Mouse (Mus musculus): ENCODE measurements around the gene Dgkb. TPM values are rescaled to one million over a fixed set of nuclear protein-coding genes. Genes with fewer than 3 reads are reported as not detected.
A peak's percentile ranks its signal among the peaks of the same experiment; 100 is the strongest.

The Dgkb gene
- total RNA-seq, 2 experiments from 2014 or later, result 166 to 167 TPM

DNA sequence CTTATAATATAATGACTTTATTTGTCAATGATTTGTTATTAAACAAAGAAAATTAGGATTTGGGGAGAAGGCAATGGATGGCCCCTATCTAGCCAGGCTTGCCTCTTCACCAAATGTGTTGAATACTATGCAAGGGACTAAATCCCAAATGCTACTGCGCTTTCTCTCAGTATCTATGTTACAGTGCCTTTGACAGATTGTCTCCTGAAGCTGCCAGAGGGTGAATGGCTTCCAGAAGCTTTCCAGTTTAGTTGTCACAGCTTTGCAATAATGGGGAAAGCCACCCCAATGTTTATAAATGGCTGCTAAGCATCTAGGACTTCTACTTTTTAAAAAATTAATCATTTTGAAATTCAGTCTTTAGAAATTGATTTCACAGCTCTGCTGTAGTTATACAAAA is 175.7 kb downstream of the Dgkb start:
- DNase-seq (ENCODE audit: low spot score in 2 of 2), result peak; percentile 9 to 69

- DNase-seq (ENCODE audit: low spot score in 2 of 2), result no peak
These were observed 179.0 kb downstream of the Dgkb start for GRCm38 (mm10) chr12:37996417-37996946.

- DNase-seq (ENCODE audit: low spot score in 2 of 2), result no peak
These were observed 200.1 kb downstream of the Dgkb start for GRCm38 (mm10) chr12:38017674-38018073.

GRCm38 (mm10) chr12:38047256-38047655 is 229.7 kb downstream of the Dgkb start:
- no peak for DNase-seq (ENCODE audit: low spot score in 2 of 2)

GRCm38 (mm10) chr12:38088224-38088623 is 270.7 kb downstream of the Dgkb start:
- DNase-seq (ENCODE audit: low spot score in 2 of 2), result no peak

DNA sequence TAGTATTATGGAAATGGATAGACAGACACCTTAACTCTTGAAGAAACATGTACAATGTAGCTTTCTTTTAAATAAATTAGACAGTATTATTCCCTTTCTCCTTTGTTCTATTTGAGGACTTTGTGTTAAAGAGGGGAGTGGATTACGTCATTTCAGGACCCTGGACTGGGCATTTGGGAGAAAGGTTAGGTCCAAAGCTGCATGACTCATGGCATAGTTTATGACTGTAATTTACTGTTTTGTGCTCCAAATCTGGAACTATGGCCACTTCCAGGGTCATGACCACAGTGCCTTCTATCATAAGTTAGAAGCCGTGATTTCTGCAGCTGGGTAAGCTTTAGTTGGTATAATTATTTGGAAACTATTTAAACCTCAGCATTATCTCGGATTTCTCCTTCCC is 294.4 kb downstream of the Dgkb start:
- no peak for DNase-seq (ENCODE audit: low spot score in 2 of 2)

GRCm38 (mm10) chr12:38114990-38115615 is 297.6 kb downstream of the Dgkb start:
- DNase-seq (ENCODE audit: low spot score in 2 of 2), result peak in 1 of 2 experiments; percentile 57

DNA sequence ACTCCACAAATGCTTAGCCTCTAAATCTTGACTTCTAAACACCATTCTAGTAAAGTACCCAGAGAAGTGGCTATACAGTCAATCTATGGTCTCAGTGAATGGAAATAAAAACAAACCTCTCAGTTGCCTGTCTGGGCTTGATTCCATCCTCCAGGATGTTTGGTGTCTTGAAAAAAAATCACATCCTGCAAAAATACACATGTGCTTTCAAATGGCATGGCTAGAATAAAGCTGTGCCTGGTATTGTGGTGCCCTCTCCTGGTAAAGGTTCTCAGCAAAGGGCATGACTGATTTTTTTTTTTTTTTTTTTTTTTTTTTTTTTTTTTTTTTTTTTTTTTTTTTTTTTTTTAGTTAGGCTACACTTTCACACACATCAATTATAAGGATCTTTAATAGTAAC is 306.0 kb downstream of the Dgkb start:
- DNase-seq (ENCODE audit: low spot score in 2 of 2), result peak in 1 of 2 experiments; percentile 48

GRCm38 (mm10) chr12:38125297-38125696 is 307.8 kb downstream of the Dgkb start:
- peak; percentile 13 to 57 for DNase-seq (ENCODE audit: low spot score in 2 of 2)

GRCm38 (mm10) chr12:38130209-38130915 is 312.8 kb downstream of the Dgkb start:
- peak in 1 of 2 experiments; percentile 71 for DNase-seq (ENCODE audit: low spot score in 2 of 2)

DNA sequence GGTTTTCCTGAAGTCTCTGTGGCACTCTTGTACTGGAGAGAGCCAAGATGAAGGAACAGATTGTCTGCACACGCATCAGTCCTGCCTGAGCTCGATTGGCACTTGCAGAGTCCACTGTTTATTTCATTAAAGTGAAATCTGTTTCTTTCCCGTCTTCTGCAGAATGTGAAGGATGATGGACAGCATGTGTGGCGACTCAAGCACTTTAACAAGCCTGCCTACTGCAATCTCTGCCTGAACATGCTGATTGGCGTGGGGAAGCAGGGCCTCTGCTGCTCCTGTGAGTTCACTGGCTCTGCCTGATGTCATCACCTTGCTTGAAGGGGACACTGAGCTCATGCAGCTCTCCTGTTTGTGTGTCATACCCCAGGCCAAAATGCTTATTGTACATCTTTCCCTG is 318.9 kb downstream of the Dgkb start:
- peak in 1 of 2 experiments; percentile 20 for DNase-seq (ENCODE audit: low spot score in 2 of 2)

DNA sequence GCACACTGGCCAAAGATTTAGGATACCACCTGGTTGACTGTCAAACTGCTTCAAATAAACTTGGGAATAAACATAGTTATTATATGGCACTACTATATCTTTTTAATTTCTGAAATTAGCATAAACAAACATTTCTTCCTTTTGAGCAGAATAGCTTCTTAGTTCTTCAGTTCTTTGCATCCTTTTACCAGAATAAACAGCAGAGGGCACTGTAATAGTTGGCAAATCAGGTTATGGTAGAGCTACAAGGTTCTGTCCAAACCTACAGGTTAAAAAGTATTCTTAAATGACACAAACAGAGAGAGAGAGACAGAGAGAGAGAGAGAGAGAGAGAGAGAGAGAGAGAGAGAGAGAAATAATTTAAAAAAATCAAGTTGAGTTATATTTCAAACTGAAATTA is 322.5 kb downstream of the Dgkb start:
- peak in 1 of 2 experiments; percentile 22 for DNase-seq (ENCODE audit: low spot score in 2 of 2)

- no peak for DNase-seq (ENCODE audit: low spot score in 2 of 2)
These were observed 415.1 kb downstream of the Dgkb start for GRCm38 (mm10) chr12:38232665-38233064.

GRCm38 (mm10) chr12:38268856-38269255 is 451.3 kb downstream of the Dgkb start:
- peak in 1 of 2 experiments; percentile 21 for DNase-seq (ENCODE audit: low spot score in 2 of 2)

DNA sequence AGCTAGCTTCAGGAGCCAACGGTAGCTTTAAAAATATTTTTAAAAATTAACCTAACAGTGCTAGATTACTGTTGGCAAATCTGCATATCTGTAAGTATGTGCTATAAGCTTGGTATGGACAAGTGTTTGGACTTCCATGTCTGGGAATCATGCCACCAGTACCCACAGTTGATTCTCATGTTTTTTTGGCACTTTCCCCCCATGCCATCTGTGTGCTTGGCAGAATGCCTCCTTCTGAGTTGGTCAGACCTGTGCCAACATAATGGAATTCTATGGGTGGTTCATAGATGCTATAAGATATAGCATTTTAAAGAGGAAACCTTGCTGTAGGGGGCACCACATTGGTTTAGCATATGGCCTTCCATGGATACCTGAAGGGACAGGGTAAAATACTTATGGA is 484.0 kb downstream of the Dgkb start:
- DNase-seq (ENCODE audit: low spot score in 2 of 2), result peak; percentile 44 to 57

DNA sequence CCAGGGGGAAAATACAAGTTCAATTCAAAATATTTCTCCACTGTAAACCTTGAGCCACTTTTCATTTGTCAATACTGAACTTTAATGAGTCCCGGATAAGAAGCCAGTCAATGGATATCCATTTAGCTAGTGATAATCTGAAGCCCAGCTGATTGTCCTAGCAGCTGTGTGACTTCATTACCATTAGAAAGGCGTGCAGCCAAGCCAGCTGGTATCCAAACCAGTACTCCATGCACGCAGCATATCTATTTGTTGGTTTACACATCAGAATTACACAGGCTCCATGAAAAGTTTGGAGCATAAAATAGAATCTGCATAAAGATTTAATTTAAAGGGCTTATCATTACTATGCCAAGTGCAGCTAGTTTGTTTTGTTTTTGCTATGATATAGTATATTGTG is 486.3 kb downstream of the Dgkb start:
- no peak for DNase-seq (ENCODE audit: low spot score in 2 of 2)

DNA sequence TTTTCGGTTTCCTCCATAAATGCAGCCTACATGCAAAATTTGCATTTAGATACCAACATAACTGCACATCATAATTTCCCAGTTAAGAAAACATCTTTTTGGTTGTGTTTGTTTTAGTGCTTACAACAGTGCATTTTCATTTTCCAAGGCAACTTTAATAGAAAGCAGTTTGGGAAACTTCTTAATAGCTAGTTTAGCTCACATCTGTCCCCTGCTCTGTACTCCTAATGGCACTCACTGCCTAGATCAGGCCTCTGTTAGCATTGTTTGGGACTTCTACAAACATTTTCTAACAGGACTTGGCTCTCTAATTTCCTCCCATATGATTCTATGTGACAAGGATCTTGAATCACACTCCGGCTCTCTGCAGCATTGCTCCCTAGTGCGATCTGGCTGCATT is 486.7 kb downstream of the Dgkb start:
- no peak for DNase-seq (ENCODE audit: low spot score in 2 of 2)

DNA sequence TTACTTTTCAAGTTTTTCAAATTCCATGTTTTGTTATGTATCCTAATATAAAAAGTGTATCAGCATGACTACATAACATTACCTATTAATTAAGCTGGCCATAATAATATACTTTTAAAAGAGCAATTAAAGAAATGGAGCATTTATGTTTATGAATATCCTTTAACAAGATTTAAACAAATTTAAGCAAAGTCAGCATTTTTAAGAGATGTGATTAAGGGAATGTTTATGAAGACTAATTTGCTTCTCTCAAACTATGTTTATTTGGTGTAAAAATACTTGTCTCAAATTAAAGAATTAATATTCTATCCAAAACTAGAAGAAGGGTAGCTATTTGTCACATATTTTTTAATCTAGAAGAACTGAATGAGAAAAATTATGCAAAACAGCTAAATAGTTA is 492.4 kb downstream of the Dgkb start:
- no peak for DNase-seq (ENCODE audit: low spot score in 2 of 2)

DNA sequence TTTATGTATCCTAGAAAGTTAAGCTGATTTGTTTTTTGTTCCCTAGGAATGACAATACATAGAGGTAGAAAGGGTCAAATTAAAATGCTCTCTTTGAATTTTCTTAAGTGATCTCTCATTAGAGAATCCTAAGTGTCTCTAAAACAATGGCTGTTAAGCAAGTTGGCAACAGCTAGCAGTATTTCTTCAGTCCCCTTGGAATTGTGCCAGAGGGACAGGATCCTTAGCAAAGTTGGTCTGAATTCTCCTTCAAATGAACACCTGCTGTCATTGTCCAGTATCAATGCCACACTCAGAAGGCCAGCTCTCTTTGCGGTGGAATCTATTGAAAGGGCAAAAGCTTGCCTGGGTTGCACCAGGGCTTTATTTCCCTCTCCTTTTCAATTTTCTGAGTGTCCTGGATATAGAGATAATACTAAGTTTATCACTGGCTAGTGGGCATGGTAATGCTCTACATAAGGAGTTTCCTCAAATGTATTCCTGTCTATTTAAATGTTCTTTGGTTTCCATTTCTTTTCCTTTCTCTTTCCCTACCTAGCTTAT is 510.3 kb downstream of the Dgkb start:
- DNase-seq (ENCODE audit: low spot score in 2 of 2), result no peak

DNA sequence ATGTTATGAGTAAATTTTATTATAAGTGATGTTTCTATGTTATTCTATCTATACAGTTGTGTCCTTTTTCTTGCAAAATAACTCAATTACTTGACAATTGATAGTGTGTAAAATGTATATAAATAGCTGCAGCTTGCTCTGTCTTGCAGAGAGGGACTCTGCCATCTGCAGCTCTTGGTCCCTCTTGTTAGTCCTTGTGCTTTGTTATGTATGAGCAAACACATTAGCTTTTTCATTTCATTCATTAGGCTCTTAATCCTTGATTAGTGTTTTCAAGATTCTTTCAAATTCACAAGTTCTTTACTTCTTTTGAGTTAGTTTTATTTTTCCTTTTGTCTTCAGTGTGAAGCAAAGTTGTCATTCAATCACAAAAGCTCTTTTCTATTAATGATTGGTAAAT is 511.3 kb downstream of the Dgkb start:
- DNase-seq (ENCODE audit: low spot score in 2 of 2), result no peak

- peak; percentile 60 to 81 for DNase-seq (ENCODE audit: low spot score in 2 of 2)
These were observed 525.1 kb downstream of the Dgkb start for GRCm38 (mm10) chr12:38342657-38343056.

DNA sequence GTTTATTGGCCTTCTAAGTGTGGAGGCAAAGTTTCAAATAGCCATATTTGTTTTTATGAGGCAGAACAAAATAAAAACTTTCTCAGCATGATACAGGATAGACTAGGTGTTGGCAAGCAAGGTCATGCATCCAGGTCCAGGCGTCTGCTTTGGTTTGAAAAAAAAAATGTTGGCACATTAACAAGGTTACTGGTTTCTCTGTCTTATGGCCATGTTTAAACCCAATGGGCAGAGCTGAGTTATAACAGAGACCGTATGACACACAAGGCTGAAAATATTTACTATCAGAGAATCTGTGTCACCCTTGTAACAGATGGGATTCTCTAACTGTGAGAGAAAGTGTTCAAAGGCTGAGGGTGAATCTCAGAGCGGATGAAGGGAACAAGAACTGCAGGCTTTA is 535.0 kb downstream of the Dgkb start:
- no peak for DNase-seq (ENCODE audit: low spot score in 2 of 2)

Data from layer of hippocampus, adult 18-20 months (tissue).